Mouse (Mus musculus): ENCODE results near the gene Tle6. TPM values are rescaled to one million over a fixed set of nuclear protein-coding genes. Genes with fewer than 3 reads are reported as not detected.

Tle6 gene
- total and polyA plus RNA-seq, 3 experiments: 17.5 to 49.5 (median 44.3) TPM

GRCm38 (mm10) chr10:81583347-81583746 is 17.5 kb downstream of the Tle6 start:
- DNase-seq (ENCODE audit: low spot score): no peak
- Histone ChIP-seq H3K36me3 (replicated peaks) (no peaks in the 10 kb centered on the region), H3K27me3 (ENCODE audit: insufficient read depth, low read length) (peaks cover 81% of the 10 kb centered on the region), H3K9me3 (replicated peaks) (no peaks in the 10 kb centered on the region), H3K4me1 (ENCODE audit: insufficient read depth, low read depth, low read length) (peaks cover 5% of the 10 kb centered on the region; the same call in 1 of the 2 replicates), H3K4me3 (ENCODE audit: low read depth, low read length) (no peak overlapping the region)
- TF ChIP-seq GATA2 (IDR thresholded peaks at IDR 0.05; ENCODE audit: borderline replicate concordance, low read depth, low read length): no peak
- TF ChIP-seq GATA1 (IDR thresholded peaks at IDR 0.05; ENCODE audit: borderline replicate concordance, low read length): no peak
- TF ChIP-seq CTCF (IDR thresholded peaks at IDR 0.05; ENCODE audit: low read depth, low read length): no peak
- no peak for TF ChIP-seq TAL1 (conservative IDR thresholded peaks at IDR 0.05; ENCODE audit: low read depth, low read length)
- no peak for TF ChIP-seq POLR2AphosphoS5 (IDR thresholded peaks at IDR 0.05; ENCODE audit: insufficient replicate concordance, low read depth, low read length)
- no peak for ATAC-seq (ENCODE audit: extremely low read depth, insufficient number of reproducible peaks, low FRiP score, poor library complexity, severe bottlenecking)

GRCm38 (mm10) chr10:81580441-81581070 is 20.3 kb downstream of the Tle6 start:
- no peak for ATAC-seq (ENCODE audit: extremely low read depth, insufficient number of reproducible peaks, low FRiP score, poor library complexity, severe bottlenecking)
- no peak for DNase-seq (ENCODE audit: low spot score)
- peaks cover 9% of the 10 kb centered on the region for H3K4me1 ChIP-seq (ENCODE audit: insufficient read depth, low read depth, low read length)
- no peaks in the 10 kb centered on the region for H3K36me3 ChIP-seq (replicated peaks)
- no peak overlapping the region for H3K4me3 ChIP-seq (ENCODE audit: low read depth, low read length)
- no peaks in the 10 kb centered on the region for H3K9me3 ChIP-seq (replicated peaks)
- peaks cover 84% of the 10 kb centered on the region for H3K27me3 ChIP-seq (ENCODE audit: insufficient read depth, low read length)
- TF ChIP-seq POLR2AphosphoS5 (IDR thresholded peaks at IDR 0.05; ENCODE audit: insufficient replicate concordance, low read depth, low read length) (no peak), TAL1 (conservative IDR thresholded peaks at IDR 0.05; ENCODE audit: low read depth, low read length) (no peak), CTCF (IDR thresholded peaks at IDR 0.05; ENCODE audit: low read depth, low read length) (no peak), GATA1 (IDR thresholded peaks at IDR 0.05; ENCODE audit: borderline replicate concordance, low read length) (no peak), GATA2 (IDR thresholded peaks at IDR 0.05; ENCODE audit: borderline replicate concordance, low read depth, low read length) (no peak)

GRCm38 (mm10) chr10:81579967-81580366 is 20.9 kb downstream of the Tle6 start:
- H3K27me3 ChIP-seq (ENCODE audit: insufficient read depth, low read length): peaks cover 88% of the 10 kb centered on the region
- peaks cover 15% of the 10 kb centered on the region for H3K4me1 ChIP-seq (ENCODE audit: insufficient read depth, low read depth, low read length)
- DNase-seq (ENCODE audit: low spot score) (no peak), ATAC-seq (ENCODE audit: extremely low read depth, insufficient number of reproducible peaks, low FRiP score, poor library complexity, severe bottlenecking) (no peak)
- no peaks in the 10 kb centered on the region for H3K9me3 ChIP-seq (replicated peaks)
- no peaks in the 10 kb centered on the region for H3K36me3 ChIP-seq (replicated peaks)
- no peak overlapping the region for H3K4me3 ChIP-seq (ENCODE audit: low read depth, low read length)
- no peak for TF ChIP-seq GATA1 (IDR thresholded peaks at IDR 0.05; ENCODE audit: borderline replicate concordance, low read length)
- no peak for TF ChIP-seq POLR2AphosphoS5 (IDR thresholded peaks at IDR 0.05; ENCODE audit: insufficient replicate concordance, low read depth, low read length)
- TF ChIP-seq TAL1 (conservative IDR thresholded peaks at IDR 0.05; ENCODE audit: low read depth, low read length): no peak
- TF ChIP-seq CTCF (IDR thresholded peaks at IDR 0.05; ENCODE audit: low read depth, low read length): no peak
- TF ChIP-seq GATA2 (IDR thresholded peaks at IDR 0.05; ENCODE audit: borderline replicate concordance, low read depth, low read length): no peak

DNA sequence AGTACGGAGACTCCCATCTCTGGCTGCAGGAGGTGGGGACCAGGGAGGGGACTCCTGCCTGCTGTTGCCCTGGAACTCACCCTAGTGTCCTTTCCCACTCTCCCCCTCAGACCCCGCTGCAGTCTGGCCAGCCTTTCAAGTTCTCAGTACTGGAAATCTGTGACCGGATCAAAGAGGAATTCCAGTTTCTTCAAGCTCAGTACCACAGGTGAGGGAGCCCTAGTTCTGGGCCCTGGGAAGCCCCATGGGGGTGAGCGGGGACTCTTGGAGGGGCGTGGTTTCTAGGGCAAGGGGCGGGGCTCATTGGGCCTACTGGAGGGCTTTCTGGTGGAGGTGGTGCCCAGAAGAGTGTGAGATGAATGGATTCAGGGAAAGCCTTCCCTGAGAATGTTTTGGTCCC is 25.2 kb downstream of the Tle6 start:
- Histone ChIP-seq H3K4me3 (ENCODE audit: low read depth, low read length) (peak overlapping the region; percentile 67; the same call in 1 of the 2 replicates), H3K9me3 (replicated peaks) (no peaks in the 10 kb centered on the region), H3K4me1 (ENCODE audit: insufficient read depth, low read depth, low read length) (peaks cover 54% of the 10 kb centered on the region), H3K36me3 (replicated peaks) (no peaks in the 10 kb centered on the region), H3K27me3 (ENCODE audit: insufficient read depth, low read length) (peaks cover 87% of the 10 kb centered on the region)
- TF ChIP-seq GATA2 (IDR thresholded peaks at IDR 0.05; ENCODE audit: borderline replicate concordance, low read depth, low read length): no peak
- TF ChIP-seq GATA1 (IDR thresholded peaks at IDR 0.05; ENCODE audit: borderline replicate concordance, low read length): no peak
- no peak for TF ChIP-seq TAL1 (conservative IDR thresholded peaks at IDR 0.05; ENCODE audit: low read depth, low read length)
- TF ChIP-seq POLR2AphosphoS5 (IDR thresholded peaks at IDR 0.05; ENCODE audit: insufficient replicate concordance, low read depth, low read length): no peak
- TF ChIP-seq CTCF (IDR thresholded peaks at IDR 0.05; ENCODE audit: low read depth, low read length): no peak
- no peak for DNase-seq (ENCODE audit: low spot score)
- no peak for ATAC-seq (ENCODE audit: extremely low read depth, insufficient number of reproducible peaks, low FRiP score, poor library complexity, severe bottlenecking)

- H3K27me3 ChIP-seq (ENCODE audit: insufficient read depth, low read length): peaks cover 82% of the 10 kb centered on the region
- no peaks in the 10 kb centered on the region for H3K36me3 ChIP-seq (replicated peaks)
- peaks cover 59% of the 10 kb centered on the region for H3K4me1 ChIP-seq (ENCODE audit: insufficient read depth, low read depth, low read length)
- peak overlapping the region; percentile 67; the same call in 1 of the 2 replicates for H3K4me3 ChIP-seq (ENCODE audit: low read depth, low read length)
- no peak for TF ChIP-seq GATA2 (IDR thresholded peaks at IDR 0.05; ENCODE audit: borderline replicate concordance, low read depth, low read length)
- no peak for TF ChIP-seq CTCF (IDR thresholded peaks at IDR 0.05; ENCODE audit: low read depth, low read length)
- TF ChIP-seq GATA1 (IDR thresholded peaks at IDR 0.05; ENCODE audit: borderline replicate concordance, low read length): no peak
- no peak for TF ChIP-seq POLR2AphosphoS5 (IDR thresholded peaks at IDR 0.05; ENCODE audit: insufficient replicate concordance, low read depth, low read length)
- TF ChIP-seq TAL1 (conservative IDR thresholded peaks at IDR 0.05; ENCODE audit: low read depth, low read length): no peak
- peak; percentile 37 for DNase-seq (ENCODE audit: low spot score)
- no peak for ATAC-seq (ENCODE audit: extremely low read depth, insufficient number of reproducible peaks, low FRiP score, poor library complexity, severe bottlenecking)
- H3K9me3 ChIP-seq (replicated peaks): no peaks in the 10 kb centered on the region
Observed at GRCm38 (mm10) chr10:81575208-81575631, 25.7 kb downstream of the Tle6 start.

DNA sequence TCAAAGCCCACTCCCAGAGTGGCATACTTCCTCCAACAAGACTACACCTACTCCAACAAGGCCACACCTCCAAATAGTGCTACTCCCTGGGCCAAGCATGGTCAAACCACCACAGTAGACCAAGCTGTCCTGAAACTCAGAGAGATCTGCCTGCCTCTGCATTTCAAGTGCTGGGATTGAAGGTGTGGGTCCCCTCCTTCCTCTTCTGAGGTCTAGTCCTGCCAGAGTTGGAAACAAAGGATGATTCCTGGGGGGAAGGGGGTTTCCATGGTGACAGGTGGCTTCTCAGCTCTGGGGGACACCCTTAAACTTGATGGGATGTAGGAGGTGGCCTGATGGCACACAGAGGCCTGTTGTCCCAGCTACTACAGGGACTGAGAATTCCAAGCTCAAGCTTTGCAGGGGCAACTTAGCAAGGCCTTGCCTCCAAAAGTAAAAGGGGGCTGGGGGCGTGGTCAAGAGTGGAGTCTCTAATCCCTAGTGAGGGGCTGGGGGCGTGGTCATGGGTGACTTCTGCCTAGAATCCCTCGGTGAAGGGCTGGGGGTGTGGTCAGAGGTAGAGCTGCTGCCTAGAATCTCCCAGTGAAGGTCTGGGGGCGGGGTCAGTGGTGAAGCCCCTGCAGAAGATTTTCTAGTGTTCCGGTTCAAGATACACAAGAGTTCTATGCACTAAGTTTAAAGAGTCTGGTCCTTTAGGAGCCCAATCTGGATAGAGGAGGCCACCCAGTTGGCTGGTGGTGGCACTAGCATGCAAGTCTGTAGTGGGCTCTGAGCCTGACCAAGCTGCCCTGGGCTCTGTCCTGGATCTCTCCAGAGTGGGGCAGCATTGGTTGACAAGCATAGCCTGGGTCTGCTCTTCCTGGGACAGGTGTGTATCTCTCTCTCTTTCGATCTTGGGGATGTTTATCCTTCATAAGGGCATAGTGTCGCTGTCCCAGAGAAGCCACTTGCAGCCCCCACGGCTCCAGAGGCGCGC is 26.5 kb downstream of the Tle6 start, which contains the start of gene Tle2:
Gene Tle2 (plus strand): TSS at position 481 of the 976 bp plus-strand sequence.
- TF ChIP-seq TAL1 (conservative IDR thresholded peaks at IDR 0.05; ENCODE audit: low read depth, low read length): no peak
- no peak for TF ChIP-seq CTCF (IDR thresholded peaks at IDR 0.05; ENCODE audit: low read depth, low read length)
- no peak for TF ChIP-seq GATA2 (IDR thresholded peaks at IDR 0.05; ENCODE audit: borderline replicate concordance, low read depth, low read length)
- no peak for TF ChIP-seq POLR2AphosphoS5 (IDR thresholded peaks at IDR 0.05; ENCODE audit: insufficient replicate concordance, low read depth, low read length)
- TF ChIP-seq GATA1 (IDR thresholded peaks at IDR 0.05; ENCODE audit: borderline replicate concordance, low read length): no peak
- no peak for ATAC-seq (ENCODE audit: extremely low read depth, insufficient number of reproducible peaks, low FRiP score, poor library complexity, severe bottlenecking)
- Histone ChIP-seq H3K27me3 (ENCODE audit: insufficient read depth, low read length) (peaks cover 78% of the 10 kb centered on the region), H3K4me1 (ENCODE audit: insufficient read depth, low read depth, low read length) (peaks cover 67% of the 10 kb centered on the region), H3K36me3 (replicated peaks) (no peaks in the 10 kb centered on the region), H3K4me3 (ENCODE audit: low read depth, low read length) (peak within 1 kb of the TSS; percentile 67; the same call in 1 of the 2 replicates), H3K9me3 (replicated peaks) (no peaks in the 10 kb centered on the region)
- no peak for DNase-seq (ENCODE audit: low spot score)
